Mouse (Mus musculus) intestine, embryonic 16.5 days (tissue): ENCODE measurements around the gene Ms4a6b. TPM values are rescaled to one million over a fixed set of nuclear protein-coding genes. Genes with fewer than 3 reads are reported as not detected.
"Not testable (repeated sequence)": the region's sequence is repeated elsewhere in the genome, so short reads cannot be mapped to it uniquely, and the experiment has no call there.

ENCODE experiments used
- ATAC-seq: fragments of 200-750 bp; cut with Nextera tagmentation; 2 replicates; pipeline ENCODE4 v1.8.0; 2017; ENCODE audit warnings: moderate TSS enrichment, moderate library complexity
- H3K27ac ChIP-seq: fragments of 300-500 bp; sonication (generic); 2 replicates; pipeline ENCODE4 v1.5.1; 2014; ENCODE audit warnings: mild to moderate bottlenecking, low read length
- H3K27me3 ChIP-seq: fragments of 300-500 bp; sonication (generic); replicated peaks from 2 replicates; pipeline ENCODE4 v1.6.1; 2014; ENCODE audit warnings: low read length, control low read depth, mixed read lengths; ENCODE audit not compliant: control insufficient read depth, insufficient read depth
- H3K36me3 ChIP-seq: fragments of 300-500 bp; sonication (generic); 2 replicates; pipeline ENCODE4 v1.6.1; 2014; ENCODE audit warnings: low read length, control low read depth; ENCODE audit not compliant: control insufficient read depth, insufficient read depth
- H3K4me1 ChIP-seq: fragments of 300-500 bp; sonication (generic); 2 replicates; pipeline ENCODE4 v1.6.1; 2014; ENCODE audit warnings: low read length, control low read depth, mixed read lengths; ENCODE audit not compliant: control insufficient read depth, insufficient read depth
- H3K4me2 ChIP-seq: fragments of 300-500 bp; sonication (generic); 2 replicates; pipeline ENCODE4 v1.6.1; 2014; ENCODE audit warnings: low read depth, low read length, control low read depth
- H3K4me3 ChIP-seq: fragments of 300-500 bp; sonication (generic); 2 replicates; pipeline ENCODE4 v1.5.1; 2014; ENCODE audit warnings: mild to moderate bottlenecking, low read length
- H3K9ac ChIP-seq: fragments of 300-500 bp; sonication (generic); 2 replicates; pipeline ENCODE4 v1.6.1; 2014; ENCODE audit warnings: low read depth, low read length
- H3K9me3 ChIP-seq: fragments of 300-500 bp; sonication (generic); 2 replicates; pipeline ENCODE4 v1.6.1; 2016; ENCODE audit warnings: low read length, control low read depth; ENCODE audit not compliant: control insufficient read depth
- WGBS: fragments of 180-500 bp; shearing (Covaris S2); extraction: QIAGEN DNeasy Blood & Tissue Kit; methylation state at CpG from one replicate; pipeline ENCODE4 v1.1.7; 2014; 5-methylcytosine and 5-hydroxymethylcytosine counted together
- polyA plus RNA-seq: library from polyadenylated mRNA; unstranded; fragments of >200 nt; fragmentation: Nextera tagmentation; extraction: Ambion mirVana; gene quantifications from 2 replicates; pipeline ENCODE4 v1.2.1, GENCODE M21; 2015

The Ms4a6b gene
- polyA plus RNA-seq, 1 experiment from 2014 or later = 8.1 TPM

DNA sequence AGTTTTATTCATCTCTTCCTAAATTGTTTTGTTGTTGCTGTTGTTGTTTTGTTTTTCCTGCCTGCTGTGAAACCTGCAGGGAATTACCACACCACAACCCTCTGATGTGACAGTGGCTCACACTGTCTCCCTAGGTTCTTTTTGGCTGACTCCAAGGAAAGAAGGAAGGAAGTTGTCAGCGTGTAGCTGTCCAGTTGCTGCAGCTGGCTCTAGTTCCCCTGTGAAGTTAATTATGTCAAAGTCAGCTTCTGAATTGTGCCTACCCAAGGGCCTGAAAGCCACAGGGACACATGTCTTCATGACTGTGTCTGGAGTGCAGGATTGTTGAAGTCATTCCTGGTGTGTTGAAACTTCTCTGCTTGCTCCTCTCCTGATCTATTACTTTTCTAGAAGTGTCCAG is 1.1 kb downstream of the Ms4a6b start:
- not testable (repeated sequence) for H3K27me3 ChIP-seq, H3K4me2 ChIP-seq, H3K9me3 ChIP-seq, H3K9ac ChIP-seq, H3K36me3 ChIP-seq, H3K4me3 ChIP-seq, H3K4me1 ChIP-seq, H3K27ac ChIP-seq, ATAC-seq
- WGBS = 43% methylated on average over 1 of the region's 1 CpGs

DNA sequence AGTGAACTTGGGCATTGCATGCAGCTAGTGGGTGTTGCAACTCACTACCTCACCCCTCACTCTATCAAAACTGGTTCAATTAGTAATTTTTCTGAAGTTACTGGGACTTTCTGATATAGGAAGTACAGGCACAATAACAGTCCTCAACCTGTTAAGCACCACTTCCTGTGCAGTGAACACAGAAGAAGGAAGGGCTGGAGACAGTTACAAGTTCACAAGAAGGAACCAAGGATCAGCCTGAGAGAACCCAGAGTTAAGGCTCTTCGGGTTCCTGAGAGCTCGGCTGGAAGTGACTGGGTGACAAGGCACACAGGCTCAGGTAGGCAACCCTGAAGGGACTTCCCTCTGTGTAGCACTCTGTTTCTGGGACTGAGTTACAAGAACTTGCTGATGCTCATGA is 2.0 kb downstream of the Ms4a6b start:
- H3K9ac ChIP-seq, H3K4me2 ChIP-seq, H3K9me3 ChIP-seq, H3K4me3 ChIP-seq, H3K27ac ChIP-seq, H3K4me1 ChIP-seq, H3K27me3 ChIP-seq, ATAC-seq, H3K36me3 ChIP-seq: not testable (repeated sequence)
- 71% methylated on average over 2 of the region's 2 CpGs for WGBS

DNA sequence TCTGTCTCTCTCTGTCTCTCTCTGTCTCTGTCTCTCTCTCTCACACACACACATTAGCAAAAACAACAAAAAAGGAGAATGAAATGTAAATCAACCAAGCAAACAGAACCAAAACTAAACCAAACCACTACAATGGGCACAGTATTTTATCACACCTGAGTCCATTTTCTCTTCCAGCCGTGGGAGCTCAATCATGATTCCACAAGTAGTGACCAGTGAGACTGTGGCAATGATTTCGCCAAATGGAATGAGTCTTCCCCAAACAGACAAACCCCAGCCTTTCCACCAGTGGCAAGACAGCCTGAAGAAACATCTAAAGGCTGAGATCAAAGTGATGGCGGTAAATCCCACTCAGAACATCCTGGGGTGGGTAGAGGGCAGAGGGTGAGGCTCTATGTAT is 3.8 kb downstream of the Ms4a6b start:
- Histone ChIP-seq H3K27me3 (no peaks in the 10 kb centered on the region), H3K4me2 (no peak overlapping the region), H3K4me3 (no peak overlapping the region), H3K9ac (no peak overlapping the region), H3K36me3 (no peaks in the 10 kb centered on the region), H3K4me1 (no peaks in the 10 kb centered on the region), H3K27ac (no peak overlapping the region), H3K9me3 (no peaks in the 10 kb centered on the region)
- ATAC-seq = no peak
- 82% methylated on average over 3 of the region's 3 CpGs for WGBS

GRCm38 (mm10) chr19:11533421-11533820 is 17.1 kb downstream of the Ms4a6b start:
- 92% methylated on average over 1 of the region's 1 CpGs for WGBS

GRCm38 (mm10) chr19:11533888-11534445 is 17.7 kb downstream of the Ms4a6b start:
- no peak for ATAC-seq
- 31% methylated on average over 2 of the region's 2 CpGs for WGBS

More at GRCm38 (mm10) chr19:11533421-11533820, 17.1 kb downstream of the Ms4a6b start:
- H3K36me3 ChIP-seq = no peaks in the 10 kb centered on the region
- no peak overlapping the region for H3K9ac ChIP-seq
- H3K27me3 ChIP-seq = no peaks in the 10 kb centered on the region
- no peak overlapping the region for H3K4me3 ChIP-seq
- H3K27ac ChIP-seq = no peak overlapping the region
- no peaks in the 10 kb centered on the region for H3K4me1 ChIP-seq
- no peaks in the 10 kb centered on the region for H3K9me3 ChIP-seq
- no peak for ATAC-seq
- no peak overlapping the region for H3K4me2 ChIP-seq

GRCm38 (mm10) chr19:11536593-11536992 is 20.3 kb downstream of the Ms4a6b start, which contains the start of gene Ms4a4d:
Ms4a4d (plus strand) TSS chr19:11536801.
- Histone ChIP-seq H3K4me3 (no peak within 1 kb of the TSS), H3K36me3 (no peaks in the 10 kb centered on the region), H3K9me3 (no peaks in the 10 kb centered on the region), H3K27ac (no peak within 1 kb of the TSS), H3K9ac (no peak within 1 kb of the TSS), H3K4me1 (no peaks in the 10 kb centered on the region), H3K27me3 (no peaks in the 10 kb centered on the region), H3K4me2 (no peak within 1 kb of the TSS)
- no peak for ATAC-seq
- 13% methylated on average over 7 of the region's 7 CpGs for WGBS

More at GRCm38 (mm10) chr19:11533888-11534445, 17.7 kb downstream of the Ms4a6b start:
- Histone ChIP-seq H3K27ac (no peak overlapping the region), H3K27me3 (no peaks in the 10 kb centered on the region), H3K9ac (no peak overlapping the region), H3K36me3 (no peaks in the 10 kb centered on the region), H3K4me1 (no peaks in the 10 kb centered on the region), H3K4me2 (no peak overlapping the region), H3K4me3 (no peak overlapping the region), H3K9me3 (no peaks in the 10 kb centered on the region)

- Histone ChIP-seq H3K9ac (no peak overlapping the region), H3K36me3 (no peaks in the 10 kb centered on the region), H3K27ac (no peak overlapping the region), H3K4me2 (no peak overlapping the region), H3K4me3 (no peak overlapping the region), H3K27me3 (no peaks in the 10 kb centered on the region), H3K4me1 (no peaks in the 10 kb centered on the region), H3K9me3 (no peaks in the 10 kb centered on the region)
- no peak for ATAC-seq
- 26% methylated on average over 2 of the region's 2 CpGs for WGBS
These were observed 21.0 kb downstream of the Ms4a6b start for GRCm38 (mm10) chr19:11537336-11537735.

GRCm38 (mm10) chr19:11540166-11540821 is 24.0 kb downstream of the Ms4a6b start:
- not testable (repeated sequence) for H3K27me3 ChIP-seq, H3K36me3 ChIP-seq, H3K9me3 ChIP-seq, H3K4me2 ChIP-seq, ATAC-seq, H3K27ac ChIP-seq, H3K4me1 ChIP-seq, H3K9ac ChIP-seq, H3K4me3 ChIP-seq
- 80% methylated on average over 1 of the region's 1 CpGs for WGBS

DNA sequence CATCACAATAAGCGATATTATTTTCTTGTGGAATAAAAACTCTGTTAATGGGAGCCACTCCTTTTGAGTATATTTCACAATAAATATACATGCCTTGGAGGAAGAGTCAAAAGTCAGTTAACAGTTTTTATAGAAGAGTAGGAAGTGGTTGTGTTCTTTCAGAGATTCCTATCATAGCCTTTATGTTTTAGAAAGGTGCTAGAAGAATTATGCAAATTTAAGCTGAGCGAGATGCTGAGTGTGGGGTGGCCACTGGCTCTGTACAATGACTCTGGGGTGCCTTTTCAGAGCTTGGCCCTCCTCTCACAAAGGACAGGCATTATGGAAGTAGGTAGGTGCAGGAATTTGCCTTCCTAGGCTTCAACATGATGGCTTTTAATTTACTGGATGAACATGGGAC is 28.1 kb downstream of the Ms4a6b start:
- H3K27ac ChIP-seq, H3K9me3 ChIP-seq, H3K9ac ChIP-seq, H3K36me3 ChIP-seq, H3K27me3 ChIP-seq, H3K4me3 ChIP-seq, H3K4me1 ChIP-seq, H3K4me2 ChIP-seq, ATAC-seq: not testable (repeated sequence)
- 82% methylated on average over 2 of the region's 2 CpGs for WGBS

DNA sequence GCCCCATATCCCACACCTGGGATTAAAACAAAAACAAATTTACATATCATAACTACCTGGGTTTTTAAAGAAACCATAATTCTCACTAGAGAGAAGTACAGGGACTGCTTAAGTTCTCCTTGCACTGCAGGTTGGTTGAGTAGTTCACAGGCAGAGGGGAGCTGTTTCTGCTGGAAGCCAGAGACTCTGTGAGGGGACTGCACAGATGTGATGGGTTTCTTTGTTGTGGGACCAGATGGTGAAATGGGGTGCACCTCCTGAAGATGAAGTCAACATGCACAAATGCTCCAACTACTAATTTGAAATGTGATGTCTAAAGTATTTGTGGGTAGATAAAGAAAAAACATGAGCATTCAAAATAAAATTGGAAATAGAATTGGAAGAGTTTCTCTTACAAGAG is 31.6 kb downstream of the Ms4a6b start:
- Histone ChIP-seq H3K4me1 (no peaks in the 10 kb centered on the region), H3K4me3 (no peak overlapping the region), H3K27me3 (no peaks in the 10 kb centered on the region), H3K27ac (no peak overlapping the region), H3K36me3 (no peaks in the 10 kb centered on the region), H3K9me3 (no peaks in the 10 kb centered on the region), H3K9ac (no peak overlapping the region), H3K4me2 (no peak overlapping the region)
- no peak for ATAC-seq
